Mouse (Mus musculus) liver, adult 2 months (tissue): ENCODE data around the gene Usp32. TPM values are rescaled to one million over a fixed set of nuclear protein-coding genes. Genes with fewer than 3 reads are reported as not detected.

Source experiments
- DNase-seq: peaks from one replicate; pipeline ENCODE4 v3.0.0-alpha.2; 2011; ENCODE audit warnings: low read depth, low spot score; ENCODE audit errors: extremely low read depth
- H3K27ac ChIP-seq: fragments of 200-500 bp; replicated peaks from 2 replicates; pipeline ENCODE4 v1.5.1; 2012; ENCODE audit warnings: low read depth, mild to moderate bottlenecking, control low read depth, inconsistent platforms, low read length; ENCODE audit not compliant: insufficient read depth
- H3K27me3 ChIP-seq: fragments of 200-500 bp; 2 replicates; pipeline ENCODE4 v1.6.1; 2012; ENCODE audit warnings: mild to moderate bottlenecking, moderate library complexity, low read length, inconsistent platforms; ENCODE audit not compliant: control insufficient read depth, insufficient read depth
- H3K36me3 ChIP-seq: fragments of 200-500 bp; 2 replicates; pipeline ENCODE4 v1.6.1; 2012; ENCODE audit warnings: low read length, inconsistent platforms; ENCODE audit not compliant: control insufficient read depth, insufficient read depth
- H3K4me1 ChIP-seq: fragments of 200-500 bp; 2 replicates; pipeline ENCODE4 v1.6.1; 2011; ENCODE audit warnings: low read length; ENCODE audit not compliant: control insufficient read depth, insufficient read depth
- H3K4me3 ChIP-seq: fragments of 200-500 bp; 2 replicates; pipeline ENCODE4 v1.5.1; 2011; ENCODE audit warnings: low read depth, mild to moderate bottlenecking, control low read depth, low read length, moderate library complexity; ENCODE audit not compliant: insufficient read depth
- H3K79me2 ChIP-seq: fragments of 200-500 bp; 2 replicates; pipeline ENCODE4 v1.6.1; 2012; ENCODE audit warnings: inconsistent platforms, mild to moderate bottlenecking, low read length, moderate library complexity; ENCODE audit not compliant: control insufficient read depth, insufficient read depth
- H3K9ac ChIP-seq: fragments of 200-500 bp; 2 replicates; pipeline ENCODE4 v1.6.1; 2012; ENCODE audit warnings: low read depth, mild to moderate bottlenecking, control low read depth, inconsistent platforms, low read length
- CTCF ChIP-seq: fragments of 200-500 bp; IDR thresholded peaks from 2 replicates; pipeline ENCODE4 v1.5.1; 2011; ENCODE audit warnings: low read depth, low read length, control low read depth
- POLR2A ChIP-seq: fragments of 200-500 bp; IDR thresholded peaks from 2 replicates; pipeline ENCODE4 v1.6.1; 2011; ENCODE audit warnings: low read length, control low read depth; ENCODE audit not compliant: insufficient read depth; ENCODE audit errors: extremely low read depth
- WGBS: fragments of 180-500 bp; shearing (Covaris S2); methylation state at CpG from one replicate; pipeline ENCODE4 v1.1.7; 2018; 5-methylcytosine and 5-hydroxymethylcytosine counted together
- polyA plus RNA-seq: library from polyadenylated mRNA; depleted of rRNA; stranded (reverse); fragments of >200 nt; gene quantifications from 2 replicates; pipeline ENCODE4 v1.2.3, GENCODE M21; 2012
- total RNA-seq: library from RNA; depleted of rRNA; stranded (reverse); fragments of >200 nt; gene quantifications from 2 replicates; pipeline ENCODE4 v1.2.3, GENCODE M21; 2014

Gene Usp32
- total and polyA plus RNA-seq, 2 experiments: 3.2 to 28.7 TPM

DNA sequence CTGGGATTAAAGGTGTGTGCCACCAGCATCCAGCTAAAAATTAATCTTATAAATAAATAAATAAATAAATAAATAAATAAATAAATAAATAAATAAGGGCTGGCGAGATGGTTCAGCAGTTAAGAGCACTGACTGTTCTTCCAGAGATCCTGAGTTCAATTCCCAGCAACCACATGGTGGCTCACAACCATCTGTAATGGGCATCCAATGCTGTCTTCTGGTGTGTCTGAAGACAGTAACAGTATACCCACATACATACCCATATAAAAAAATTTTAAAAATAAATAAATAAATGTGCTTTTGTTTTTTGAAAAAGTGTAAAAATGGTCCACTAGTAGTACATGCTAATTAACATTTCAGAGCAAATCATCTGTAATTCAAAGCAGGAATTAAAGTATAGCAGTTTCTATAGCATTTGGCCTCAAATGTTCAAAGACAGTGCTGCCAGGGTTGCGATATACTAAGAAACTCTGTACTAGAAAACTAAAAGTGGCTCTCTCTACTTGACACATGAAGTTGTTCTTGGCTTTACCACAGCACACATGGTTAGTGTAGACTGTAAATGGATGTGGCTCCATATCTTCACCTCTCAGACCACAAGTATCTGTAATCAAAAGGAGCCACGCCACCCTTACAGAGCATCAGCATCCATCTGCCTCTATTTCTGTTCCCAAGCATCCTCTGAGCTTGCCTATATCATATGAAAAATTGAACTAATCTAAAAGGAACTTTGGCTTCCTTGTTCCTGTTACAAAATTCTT, 23.7 kb downstream of the Usp32 start:
- H3K27me3 ChIP-seq: no peaks in the 10 kb centered on the region
- peaks cover 2% of the 10 kb centered on the region; the same call in 1 of the 2 replicates for H3K79me2 ChIP-seq
- no peak overlapping the region for H3K27ac ChIP-seq
- H3K4me3 ChIP-seq: no peak overlapping the region
- H3K36me3 ChIP-seq: no peaks in the 10 kb centered on the region
- TF ChIP-seq CTCF (no peak), POLR2A (no peak)
- no peaks in the 10 kb centered on the region for H3K4me1 ChIP-seq
- no peak for DNase-seq
- no peak overlapping the region for H3K9ac ChIP-seq
- 92% methylated on average over 3 of the region's 3 CpGs for WGBS

- DNase-seq: no peak
- no peaks in the 10 kb centered on the region for H3K4me1 ChIP-seq
- no peaks in the 10 kb centered on the region; the same call in 1 of the 2 replicates for H3K36me3 ChIP-seq
- H3K9ac ChIP-seq: no peak overlapping the region
- no peak overlapping the region for H3K4me3 ChIP-seq
- no peak for TF ChIP-seq POLR2A
- TF ChIP-seq CTCF: no peak
- H3K27me3 ChIP-seq: no peaks in the 10 kb centered on the region
- peaks cover 3% of the 10 kb centered on the region; the same call in 1 of the 2 replicates for H3K79me2 ChIP-seq
- H3K27ac ChIP-seq: no peak overlapping the region
Measured at GRCm38 (mm10) chr11:85109957-85110356, 30.0 kb downstream of the Usp32 start.

GRCm38 (mm10) chr11:85107217-85107616, 32.7 kb downstream of the Usp32 start:
- no peak for DNase-seq
- H3K9ac ChIP-seq: no peak overlapping the region
- 71% methylated on average over 3 of the region's 3 CpGs for WGBS

DNA sequence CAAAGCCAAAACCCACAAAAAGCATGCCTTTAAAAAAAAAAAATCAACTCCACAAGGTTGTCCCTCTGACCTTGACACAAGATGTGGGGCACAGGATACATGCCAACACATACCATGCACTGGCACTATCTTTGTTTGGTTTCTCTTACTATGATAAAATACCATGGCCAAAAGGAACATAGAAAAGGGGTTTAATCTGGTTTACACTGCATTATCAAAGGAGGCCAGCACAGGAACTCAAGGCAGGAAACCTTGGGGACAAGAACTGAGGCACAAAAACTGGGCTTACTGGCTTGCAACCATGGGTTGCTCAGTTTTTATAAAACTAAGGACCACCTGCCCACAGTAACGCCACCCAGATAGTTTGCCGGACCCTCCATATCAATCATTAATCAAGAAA, 34.1 kb downstream of the Usp32 start:
- H3K9ac ChIP-seq: no peak overlapping the region
- H3K27me3 ChIP-seq: no peaks in the 10 kb centered on the region
- peaks cover 6% of the 10 kb centered on the region; the same call in 1 of the 2 replicates for H3K36me3 ChIP-seq
- no peak for DNase-seq
- TF ChIP-seq CTCF: no peak
- TF ChIP-seq POLR2A: no peak
- no peak overlapping the region for H3K27ac ChIP-seq
- 92% methylated on average over 2 of the region's 2 CpGs for WGBS
- no peak overlapping the region for H3K4me3 ChIP-seq
- no peaks in the 10 kb centered on the region for H3K4me1 ChIP-seq
- no peaks in the 10 kb centered on the region; the same call in 1 of the 2 replicates for H3K79me2 ChIP-seq

More at GRCm38 (mm10) chr11:85107217-85107616, 32.7 kb downstream of the Usp32 start:
- Histone ChIP-seq H3K36me3 (peaks cover 6% of the 10 kb centered on the region; the same call in 1 of the 2 replicates), H3K4me1 (no peaks in the 10 kb centered on the region), H3K4me3 (no peak overlapping the region), H3K27ac (no peak overlapping the region), H3K27me3 (no peaks in the 10 kb centered on the region), H3K79me2 (peaks cover 3% of the 10 kb centered on the region; the same call in 1 of the 2 replicates)
- TF ChIP-seq CTCF (no peak), POLR2A (no peak)

- no peak overlapping the region for H3K9ac ChIP-seq
Measured at GRCm38 (mm10) chr11:85103763-85104162, 36.2 kb downstream of the Usp32 start.

DNA sequence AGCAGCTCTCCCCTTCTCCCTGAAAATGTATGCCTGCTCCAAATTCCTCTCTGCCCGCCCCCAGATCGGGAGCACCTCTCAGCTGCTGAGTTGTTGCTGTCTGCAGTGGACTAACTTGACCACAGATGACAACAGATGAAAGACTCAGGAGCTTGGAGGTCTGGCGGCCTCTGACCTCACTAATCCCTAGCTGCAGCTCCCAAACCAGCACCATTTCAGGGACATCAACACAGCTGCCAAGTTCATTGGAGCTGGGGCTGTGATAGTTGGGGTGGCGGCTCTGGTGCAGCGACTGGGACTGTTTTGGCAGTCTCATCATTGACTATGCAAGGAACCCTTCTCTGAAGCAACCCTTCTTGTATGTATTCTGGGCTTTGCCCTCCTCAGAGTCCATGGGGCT, 44.8 kb downstream of the Usp32 start:
- H3K9ac ChIP-seq: no peak overlapping the region

More at GRCm38 (mm10) chr11:85103763-85104162, 36.2 kb downstream of the Usp32 start:
- peaks cover 7% of the 10 kb centered on the region for H3K36me3 ChIP-seq
- DNase-seq: no peak
- no peak for TF ChIP-seq CTCF
- no peak for TF ChIP-seq POLR2A
- H3K4me3 ChIP-seq: no peak overlapping the region
- no peaks in the 10 kb centered on the region; the same call in 1 of the 2 replicates for H3K79me2 ChIP-seq
- 79% methylated on average over 2 of the region's 2 CpGs for WGBS
- H3K4me1 ChIP-seq: 0 out of 2 replicates have a peak, but pooled peaks cover 1% of the 10 kb centered on the region
- no peak overlapping the region for H3K27ac ChIP-seq
- no peaks in the 10 kb centered on the region for H3K27me3 ChIP-seq

More for the DNA sequence above, 44.8 kb downstream of the Usp32 start:
- Histone ChIP-seq H3K79me2 (peaks cover 8% of the 10 kb centered on the region; the same call in 1 of the 2 replicates), H3K4me1 (0 out of 2 replicates have a peak, but pooled peaks cover 1% of the 10 kb centered on the region), H3K36me3 (no peaks in the 10 kb centered on the region), H3K27me3 (no peaks in the 10 kb centered on the region), H3K27ac (no peak overlapping the region), H3K4me3 (no peak overlapping the region)
- TF ChIP-seq CTCF: no peak
- no peak for TF ChIP-seq POLR2A
- DNase-seq: no peak
- 81% methylated on average over 5 of the region's 5 CpGs for WGBS
